Mouse (Mus musculus) brain, embryonic 14.5 days (tissue): ENCODE measurements around the gene Chaf1b.

Experiments
- CTCF ChIP-seq: fragments of 200-500 bp; IDR thresholded peaks from 2 replicates; pipeline ENCODE4 v1.5.1; 2012; ENCODE audit warnings: inconsistent platforms, mild to moderate bottlenecking, moderate library complexity, borderline replicate concordance; ENCODE audit not compliant: insufficient read depth, insufficient read length; ENCODE audit errors: extremely low read depth
- POLR2A ChIP-seq: fragments of 200-500 bp; IDR thresholded peaks from 2 replicates; pipeline ENCODE4 v1.6.1; 2012; ENCODE audit warnings: mild to moderate bottlenecking, inconsistent platforms, borderline replicate concordance; ENCODE audit not compliant: poor library complexity, insufficient read depth, insufficient read length, severe bottlenecking; ENCODE audit errors: extremely low read depth

GRCm38 (mm10) chr16:93934588-93934987 lies 50.9 kb downstream of the Chaf1b start:
- TF ChIP-seq CTCF (no peak), POLR2A (no peak)
